Mouse (Mus musculus) hindbrain, embryonic 12.5 days (tissue): ENCODE data around the gene Numb. TPM values are rescaled to one million over a fixed set of nuclear protein-coding genes. Genes with fewer than 3 reads are reported as not detected.

Source experiments
- ATAC-seq: fragments of 200-750 bp; cut with Nextera tagmentation; 2 replicates; pipeline ENCODE4 v1.8.0; 2017; ENCODE audit warnings: moderate TSS enrichment; ENCODE audit not compliant: low FRiP score
- H3K27ac ChIP-seq: fragments of 300-500 bp; sonication (generic); 2 replicates; pipeline ENCODE4 v1.5.1; 2016; ENCODE audit warnings: mild to moderate bottlenecking
- H3K27me3 ChIP-seq: fragments of 300-500 bp; sonication (generic); 2 replicates; pipeline ENCODE4 v1.6.1; 2016; ENCODE audit warnings: mild to moderate bottlenecking
- H3K36me3 ChIP-seq: fragments of 300-500 bp; sonication (generic); 2 replicates; pipeline ENCODE4 v1.6.1; 2016; ENCODE audit warnings: mild to moderate bottlenecking
- H3K4me1 ChIP-seq: fragments of 300-500 bp; sonication (generic); 2 replicates; pipeline ENCODE4 v1.6.1; 2016
- H3K4me2 ChIP-seq: fragments of 300-500 bp; sonication (generic); replicated peaks from 2 replicates; pipeline ENCODE4 v1.6.1; 2016; ENCODE audit warnings: mild to moderate bottlenecking
- H3K4me3 ChIP-seq: fragments of 300-500 bp; sonication (generic); 2 replicates; pipeline ENCODE4 v1.5.1; 2016; ENCODE audit warnings: mild to moderate bottlenecking
- H3K9ac ChIP-seq: fragments of 300-500 bp; sonication (generic); 2 replicates; pipeline ENCODE4 v1.6.1; 2016; ENCODE audit warnings: mild to moderate bottlenecking, moderate library complexity
- H3K9me3 ChIP-seq: fragments of 300-500 bp; sonication (generic); replicated peaks from 2 replicates; pipeline ENCODE4 v1.6.1; 2016; ENCODE audit warnings: mild to moderate bottlenecking
- WGBS: fragments of 180-500 bp; shearing (Covaris S2); methylation state at CpG from one replicate; pipeline ENCODE4 v1.1.7; 2016; 5-methylcytosine and 5-hydroxymethylcytosine counted together
- polyA plus RNA-seq: library from polyadenylated mRNA; unstranded; fragments of >200 nt; fragmentation: Nextera tagmentation; extraction: Ambion mirVana; gene quantifications from 2 replicates; pipeline ENCODE4 v1.2.1, GENCODE M21; 2016

Numb gene
- polyA plus RNA-seq, 1 experiment from 2014 or later = 31.5 TPM

DNA sequence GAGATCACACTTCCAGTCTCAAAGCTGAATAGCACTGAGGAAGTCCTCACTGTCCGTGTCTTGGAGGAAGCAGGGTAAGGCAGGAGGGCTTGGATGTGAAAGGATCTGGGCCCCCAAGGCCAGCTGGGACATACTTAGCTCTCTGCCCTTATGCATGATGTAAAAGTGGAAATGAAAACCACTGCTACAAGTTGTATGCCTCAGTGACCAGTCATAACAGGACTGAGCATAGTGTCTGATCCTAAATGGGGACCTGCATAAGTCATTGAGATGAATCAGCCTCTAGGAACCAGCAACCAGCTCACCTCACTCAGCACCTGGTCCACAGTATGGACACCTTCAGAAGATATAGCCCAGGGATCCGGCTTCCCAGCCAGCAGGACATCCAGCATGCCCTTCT is 46.6 kb downstream of the Numb start:
- no peak overlapping the region for H3K4me3 ChIP-seq
- no peaks in the 10 kb centered on the region for H3K9me3 ChIP-seq
- H3K27me3 ChIP-seq = no peaks in the 10 kb centered on the region
- peaks cover 15% of the 10 kb centered on the region for H3K36me3 ChIP-seq
- no peak overlapping the region for H3K27ac ChIP-seq
- no peak overlapping the region for H3K9ac ChIP-seq
- H3K4me1 ChIP-seq = no peaks in the 10 kb centered on the region
- no peak overlapping the region for H3K4me2 ChIP-seq
- 95% methylated on average over 2 of the region's 2 CpGs for WGBS
- ATAC-seq = no peak

DNA sequence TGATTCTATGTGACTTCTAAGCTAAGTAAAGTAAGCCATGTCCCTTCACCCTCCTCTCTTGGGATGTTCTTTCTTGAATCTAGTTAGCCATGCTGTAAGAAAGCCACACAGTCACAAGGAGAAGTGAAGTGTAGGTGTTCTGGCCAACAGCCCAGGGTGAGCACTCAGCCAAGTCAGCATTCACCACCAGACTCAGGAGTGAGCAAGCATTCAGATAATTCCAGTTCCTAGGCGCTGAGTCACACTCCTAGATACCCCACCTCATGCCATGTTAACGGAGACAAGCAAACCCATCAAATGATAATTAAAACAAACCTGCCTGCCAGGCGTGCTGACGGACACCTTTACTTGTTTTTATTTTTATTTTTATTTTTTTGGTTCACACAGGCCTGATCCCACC is 47.1 kb downstream of the Numb start:
- Histone ChIP-seq H3K9ac (no peak overlapping the region), H3K27me3 (no peaks in the 10 kb centered on the region), H3K27ac (no peak overlapping the region), H3K9me3 (no peaks in the 10 kb centered on the region), H3K36me3 (peaks cover 18% of the 10 kb centered on the region), H3K4me3 (no peak overlapping the region), H3K4me1 (no peaks in the 10 kb centered on the region), H3K4me2 (no peak overlapping the region)
- ATAC-seq = no peak
- 96% methylated on average over 4 of the region's 4 CpGs for WGBS

GRCm38 (mm10) chr12:83864501-83864900 is 57.2 kb downstream of the Numb start:
- WGBS = 97% methylated on average over 1 of the region's 1 CpGs
- Histone ChIP-seq H3K4me3 (no peak overlapping the region), H3K4me2 (no peak overlapping the region), H3K27ac (no peak overlapping the region), H3K9ac (no peak overlapping the region), H3K9me3 (no peaks in the 10 kb centered on the region), H3K27me3 (no peaks in the 10 kb centered on the region), H3K4me1 (no peaks in the 10 kb centered on the region), H3K36me3 (0 out of 2 replicates have a peak, but pooled peaks cover 2% of the 10 kb centered on the region)
- no peak for ATAC-seq

- Histone ChIP-seq H3K27me3 (no peaks in the 10 kb centered on the region), H3K27ac (no peak overlapping the region), H3K9me3 (no peaks in the 10 kb centered on the region), H3K9ac (no peak overlapping the region), H3K4me2 (no peak overlapping the region), H3K36me3 (no peaks in the 10 kb centered on the region), H3K4me3 (no peak overlapping the region), H3K4me1 (no peaks in the 10 kb centered on the region)
- ATAC-seq = no peak
- 97% methylated on average over 3 of the region's 3 CpGs for WGBS
Observed at GRCm38 (mm10) chr12:83861880-83862279, 59.9 kb downstream of the Numb start.

- Histone ChIP-seq H3K36me3 (no peaks in the 10 kb centered on the region), H3K27ac (no peak overlapping the region), H3K4me2 (no peak overlapping the region), H3K4me3 (no peak overlapping the region), H3K4me1 (no peaks in the 10 kb centered on the region), H3K9ac (no peak overlapping the region), H3K27me3 (no peaks in the 10 kb centered on the region), H3K9me3 (no peaks in the 10 kb centered on the region)
- ATAC-seq = no peak
Observed at GRCm38 (mm10) chr12:83860688-83861087, 61.0 kb downstream of the Numb start.

DNA sequence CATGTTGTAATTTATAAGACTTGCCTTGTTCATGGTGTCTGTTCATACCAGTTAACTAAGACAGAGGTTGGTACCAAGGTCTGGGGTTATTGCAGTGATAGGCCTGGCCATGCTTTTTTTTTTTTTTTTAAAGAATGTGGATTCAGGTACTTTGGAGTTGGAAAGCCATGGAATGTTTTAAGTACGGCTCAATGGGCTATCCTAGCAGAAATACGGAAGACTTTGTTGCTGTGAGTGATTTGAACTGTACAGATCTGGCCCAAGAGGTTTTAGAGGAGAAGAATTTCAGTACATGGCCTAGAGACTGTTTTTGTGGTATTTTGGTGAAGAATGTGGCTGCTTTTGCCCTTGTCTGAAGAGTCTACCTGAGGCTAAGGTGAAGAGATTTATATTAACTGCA is 63.7 kb downstream of the Numb start:
- no peaks in the 10 kb centered on the region for H3K27me3 ChIP-seq
- no peaks in the 10 kb centered on the region for H3K9me3 ChIP-seq
- no peak for ATAC-seq
- H3K9ac ChIP-seq = no peak overlapping the region
- no peak overlapping the region for H3K4me2 ChIP-seq
- no peak overlapping the region for H3K4me3 ChIP-seq
- 88% methylated on average over 2 of the region's 2 CpGs for WGBS
- H3K36me3 ChIP-seq = no peaks in the 10 kb centered on the region
- H3K27ac ChIP-seq = no peak overlapping the region
- H3K4me1 ChIP-seq = no peaks in the 10 kb centered on the region

GRCm38 (mm10) chr12:83855211-83855610 is 66.5 kb downstream of the Numb start:
- no peak overlapping the region for H3K27ac ChIP-seq
- 94% methylated on average over 1 of the region's 1 CpGs for WGBS
- no peak for ATAC-seq

DNA sequence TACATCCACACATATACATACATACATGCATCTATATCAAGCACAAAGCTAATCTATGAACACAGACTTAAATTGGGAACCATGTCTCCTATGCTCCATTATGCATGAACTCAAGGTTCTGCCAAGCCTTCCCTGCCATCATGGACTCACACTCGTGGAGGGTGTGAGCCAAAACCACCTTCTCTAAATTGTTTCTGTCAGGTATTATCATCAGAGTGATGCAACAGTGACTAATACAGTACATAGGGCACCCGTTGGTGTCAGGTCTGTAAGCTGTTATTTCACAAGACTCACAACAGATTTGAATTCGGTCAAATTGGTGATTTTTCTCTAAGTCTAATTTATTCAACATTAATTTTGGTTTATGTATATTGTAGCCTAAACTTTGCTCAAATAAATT is 67.5 kb downstream of the Numb start:
- no peaks in the 10 kb centered on the region for H3K4me1 ChIP-seq
- H3K4me2 ChIP-seq = no peak overlapping the region
- no peak overlapping the region for H3K9ac ChIP-seq
- H3K36me3 ChIP-seq = no peaks in the 10 kb centered on the region
- ATAC-seq = no peak
- no peaks in the 10 kb centered on the region for H3K27me3 ChIP-seq
- WGBS = 87% methylated on average over 3 of the region's 3 CpGs
- H3K9me3 ChIP-seq = no peaks in the 10 kb centered on the region
- H3K4me3 ChIP-seq = no peak overlapping the region
- no peak overlapping the region for H3K27ac ChIP-seq

More at GRCm38 (mm10) chr12:83855211-83855610, 66.5 kb downstream of the Numb start:
- Histone ChIP-seq H3K4me3 (no peak overlapping the region), H3K27me3 (no peaks in the 10 kb centered on the region), H3K4me1 (no peaks in the 10 kb centered on the region), H3K36me3 (no peaks in the 10 kb centered on the region), H3K9me3 (no peaks in the 10 kb centered on the region), H3K4me2 (no peak overlapping the region), H3K9ac (no peak overlapping the region)

GRCm38 (mm10) chr12:83852512-83853213 is 69.1 kb downstream of the Numb start:
- no peaks in the 10 kb centered on the region for H3K4me1 ChIP-seq
- no peaks in the 10 kb centered on the region for H3K9me3 ChIP-seq
- no peak overlapping the region for H3K4me3 ChIP-seq
- no peak overlapping the region for H3K27ac ChIP-seq
- no peaks in the 10 kb centered on the region for H3K36me3 ChIP-seq
- 83% methylated on average over 5 of the region's 5 CpGs for WGBS
- H3K4me2 ChIP-seq = no peak overlapping the region
- no peaks in the 10 kb centered on the region for H3K27me3 ChIP-seq
- no peak for ATAC-seq
- H3K9ac ChIP-seq = no peak overlapping the region

DNA sequence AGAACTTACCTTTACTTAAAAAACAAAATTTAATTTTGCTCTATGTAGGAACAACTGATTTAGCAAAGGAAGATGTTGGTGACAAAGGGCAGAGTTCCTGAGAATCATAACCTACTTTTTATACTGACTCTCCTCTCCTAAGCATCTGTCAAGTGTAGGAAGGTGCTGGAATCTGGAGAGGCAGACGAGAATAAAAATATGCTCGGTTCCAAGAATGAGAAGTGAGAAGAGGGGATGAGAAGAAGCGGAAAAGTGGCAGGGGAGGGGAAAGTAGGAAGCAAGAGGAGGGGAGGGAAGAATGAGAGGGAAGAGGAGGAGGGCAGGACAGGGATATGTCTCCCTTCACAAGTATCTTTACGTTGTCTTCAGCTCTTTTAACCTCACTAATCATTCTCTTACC is 71.4 kb downstream of the Numb start:
- WGBS = 90% methylated on average over 4 of the region's 4 CpGs
- H3K4me3 ChIP-seq = no peak overlapping the region
- no peaks in the 10 kb centered on the region for H3K4me1 ChIP-seq
- no peak overlapping the region for H3K27ac ChIP-seq
- H3K36me3 ChIP-seq = no peaks in the 10 kb centered on the region
- no peak for ATAC-seq
- H3K9ac ChIP-seq = no peak overlapping the region
- H3K9me3 ChIP-seq = no peaks in the 10 kb centered on the region
- no peaks in the 10 kb centered on the region for H3K27me3 ChIP-seq
- H3K4me2 ChIP-seq = no peak overlapping the region

DNA sequence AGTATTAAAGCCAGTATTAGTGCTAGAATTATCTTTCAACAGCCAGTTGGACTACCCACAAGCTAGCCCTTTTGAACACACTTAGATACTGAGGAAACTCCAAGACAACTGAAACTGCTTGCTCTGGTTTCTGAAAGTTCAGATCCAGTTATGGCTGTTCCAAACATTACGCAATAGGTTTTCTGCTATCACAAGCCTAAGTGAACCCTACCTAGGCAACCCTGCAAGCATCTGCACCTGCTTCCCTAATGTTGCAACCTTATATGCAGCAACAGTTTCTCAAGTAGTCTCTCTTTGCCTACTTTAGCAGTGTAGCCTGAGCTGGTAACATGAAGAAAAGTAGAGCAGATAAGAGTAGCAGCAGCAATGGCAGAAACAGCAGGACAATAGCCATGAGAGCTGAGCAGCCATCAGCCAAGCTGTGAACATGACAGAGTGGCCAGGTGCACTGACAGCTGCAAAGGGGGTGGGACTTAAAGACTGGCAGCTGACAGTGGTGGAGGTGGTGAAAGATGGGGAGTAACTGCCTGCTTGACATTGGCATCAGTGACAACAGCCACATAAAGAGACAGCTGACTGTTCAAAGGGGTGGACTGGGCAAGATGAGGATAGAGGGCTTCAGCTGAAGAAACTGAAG is 73.0 kb downstream of the Numb start:
- Histone ChIP-seq H3K4me1 (no peaks in the 10 kb centered on the region), H3K27me3 (no peaks in the 10 kb centered on the region), H3K4me2 (no peak overlapping the region), H3K9me3 (no peaks in the 10 kb centered on the region), H3K9ac (no peak overlapping the region), H3K4me3 (no peak overlapping the region), H3K36me3 (no peaks in the 10 kb centered on the region), H3K27ac (no peak overlapping the region)
- ATAC-seq = no peak
- 100% methylated on average over 1 of the region's 1 CpGs for WGBS

DNA sequence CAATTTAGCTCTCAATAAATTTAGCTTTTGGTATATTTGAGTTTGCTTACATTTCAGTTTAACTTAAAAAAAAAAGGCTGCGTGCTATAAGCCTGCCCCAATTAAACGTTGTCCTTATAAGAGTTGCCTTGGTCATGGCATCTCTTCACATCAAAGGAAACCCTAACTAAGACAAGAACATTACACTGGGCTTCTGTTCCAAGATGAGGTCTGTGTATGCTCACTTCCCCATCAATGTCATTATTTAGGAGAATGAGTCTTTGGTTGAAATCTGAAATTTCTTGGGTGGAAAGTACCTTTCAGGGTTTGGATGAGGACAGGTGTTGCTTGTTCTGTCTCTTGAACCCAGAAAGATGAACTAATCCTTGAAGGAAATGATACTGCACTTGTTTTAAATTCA is 73.9 kb downstream of the Numb start:
- Histone ChIP-seq H3K27ac (no peak overlapping the region), H3K9ac (no peak overlapping the region), H3K27me3 (no peaks in the 10 kb centered on the region), H3K36me3 (no peaks in the 10 kb centered on the region), H3K9me3 (no peaks in the 10 kb centered on the region), H3K4me3 (no peak overlapping the region), H3K4me2 (no peak overlapping the region), H3K4me1 (no peaks in the 10 kb centered on the region)
- ATAC-seq = no peak
- 94% methylated on average over 2 of the region's 2 CpGs for WGBS
